Mouse (Mus musculus) CH12.LX (cell line): ENCODE results near the gene Cd53. TPM values are rescaled to one million over a fixed set of nuclear protein-coding genes. Genes with fewer than 3 reads are reported as not detected.

ENCODE experiments used
- DNase-seq: peaks from one replicate; pipeline ENCODE4 v3.0.0-alpha.2; 2013; ENCODE audit errors: extremely low read depth
- H3K27ac ChIP-seq: 2 replicates; pipeline ENCODE4 v1.5.1; 2012; ENCODE audit warnings: low read depth, mild to moderate bottlenecking, control low read depth, moderate library complexity; ENCODE audit not compliant: insufficient read depth
- H3K27me3 ChIP-seq: replicated peaks from 2 replicates; pipeline ENCODE3; 2012; ENCODE audit warnings: inconsistent platforms
- H3K36me3 ChIP-seq, 2 experiments: replicated peaks in 1 of 2; 2 replicates each; pipeline versions ENCODE3 to v1.6.1; 2012; ENCODE audit warnings: inconsistent platforms in 1 of 2, low read length in 1 of 2, mild to moderate bottlenecking in 1 of 2, mixed read lengths in 1 of 2, moderate library complexity in 1 of 2; ENCODE audit not compliant: control insufficient read depth in 1 of 2, insufficient read depth in 1 of 2
- H3K4me1 ChIP-seq, 2 experiments: 2 replicates each; pipeline ENCODE4 v1.6.1; 2012; ENCODE audit warnings: inconsistent platforms in 1 of 2, moderate library complexity in 1 of 2; ENCODE audit not compliant: insufficient read depth in 2 of 2, control insufficient read depth in 1 of 2
- H3K4me2 ChIP-seq: 2 replicates; pipeline ENCODE4 v1.6.1; 2012; ENCODE audit warnings: low read depth, mild to moderate bottlenecking, control low read depth; ENCODE audit not compliant: poor library complexity, insufficient read depth, severe bottlenecking
- H3K4me3 ChIP-seq, 3 experiments: fragments of 150-350 bp in 1 of 3; sonication (generic) in 1 of 3; replicated peaks in 1 of 3; 2 replicates each; pipeline versions ENCODE3 to v1.5.1; 2011 to 2012; ENCODE audit warnings: low read depth in 2 of 3, low read length in 2 of 3, mild to moderate bottlenecking in 2 of 3, moderate library complexity in 2 of 3, control low read depth in 1 of 3, improper control_type of control experiment in 1 of 3, inconsistent platforms in 1 of 3, mixed read lengths in 1 of 3; ENCODE audit not compliant: poor library complexity in 1 of 3
- H3K79me2 ChIP-seq: replicated peaks from 2 replicates; pipeline ENCODE4 v1.6.1; 2012; ENCODE audit warnings: mild to moderate bottlenecking, moderate library complexity; ENCODE audit not compliant: control insufficient read depth, poor library complexity, insufficient read depth, severe bottlenecking; ENCODE audit errors: extremely low read depth
- H3K9ac ChIP-seq: 2 replicates; pipeline ENCODE4 v1.6.1; 2012; ENCODE audit warnings: low read depth, mild to moderate bottlenecking, control low read depth, moderate library complexity; ENCODE audit not compliant: insufficient read depth
- H3K9me3 ChIP-seq: replicated peaks from 2 replicates; pipeline ENCODE3; 2012; ENCODE audit warnings: low read length, inconsistent platforms, mixed read lengths
- CHD1 ChIP-seq: IDR thresholded peaks from 2 replicates; pipeline ENCODE4 v1.6.1; 2012; ENCODE audit warnings: low read depth, low read length, improper control_type of control experiment, inconsistent platforms
- CTCF ChIP-seq, 2 experiments: IDR thresholded peaks in 1 of 2; conservative IDR thresholded peaks in 1 of 2; 2 replicates each; pipeline ENCODE4 v1.5.1; 2011 to 2012; ENCODE audit warnings: low read depth in 2 of 2, low read length in 2 of 2, improper control_type of control experiment in 1 of 2, inconsistent platforms in 1 of 2, mild to moderate bottlenecking in 1 of 2, moderate library complexity in 1 of 2
- E2F4 ChIP-seq: IDR thresholded peaks from 2 replicates; pipeline ENCODE4 v1.6.1; 2011; ENCODE audit warnings: low read depth, low read length, improper control_type of control experiment; ENCODE audit not compliant: insufficient replicate concordance
- ELF1 ChIP-seq: IDR thresholded peaks from 2 replicates; pipeline ENCODE4 v1.6.1; 2014; ENCODE audit warnings: low read depth, mild to moderate bottlenecking, inconsistent platforms, low read length, improper control_type of control experiment
- EP300 ChIP-seq: IDR thresholded peaks from 2 replicates; pipeline ENCODE4 v1.6.1; 2011; ENCODE audit warnings: low read length, improper control_type of control experiment
- ETS1 ChIP-seq: conservative IDR thresholded peaks from 2 replicates; pipeline ENCODE4 v1.6.1; 2012; ENCODE audit warnings: low read depth, mild to moderate bottlenecking, inconsistent platforms, low read length, improper control_type of control experiment, moderate library complexity
- GABPA ChIP-seq: IDR thresholded peaks from 2 replicates; pipeline ENCODE4 v1.6.1; 2012; ENCODE audit warnings: low read depth, low read length, improper control_type of control experiment, inconsistent platforms; ENCODE audit not compliant: insufficient replicate concordance
- HCFC1 ChIP-seq: IDR thresholded peaks from 2 replicates; pipeline ENCODE4 v1.6.1; 2012; ENCODE audit warnings: low read depth, mild to moderate bottlenecking, inconsistent platforms, low read length, improper control_type of control experiment
- IRF4 ChIP-seq: IDR thresholded peaks from 2 replicates; pipeline ENCODE4 v1.6.1; 2014; ENCODE audit warnings: low read depth, mild to moderate bottlenecking, inconsistent platforms, low read length, improper control_type of control experiment
- JUN ChIP-seq: IDR thresholded peaks from 2 replicates; pipeline ENCODE4 v1.6.1; 2011; ENCODE audit warnings: low read depth, mild to moderate bottlenecking, low read length, improper control_type of control experiment, moderate library complexity; ENCODE audit not compliant: insufficient read depth
- JUND ChIP-seq: conservative IDR thresholded peaks from 2 replicates; pipeline ENCODE4 v1.6.1; 2011; ENCODE audit warnings: low read depth, low read length, improper control_type of control experiment
- MAFK ChIP-seq: IDR thresholded peaks from 2 replicates; pipeline ENCODE4 v1.6.1; 2011; ENCODE audit warnings: low read length, improper control_type of control experiment; ENCODE audit not compliant: insufficient replicate concordance
- MAX ChIP-seq: IDR thresholded peaks from 2 replicates; pipeline ENCODE4 v1.6.1; 2011; ENCODE audit warnings: low read length, improper control_type of control experiment
- MYC ChIP-seq: IDR thresholded peaks from 2 replicates; pipeline ENCODE4 v1.6.1; 2011; ENCODE audit warnings: low read depth, mild to moderate bottlenecking, improper control_type of control experiment, low read length
- NELFE ChIP-seq: IDR thresholded peaks from 2 replicates; pipeline ENCODE4 v1.6.1; 2011; ENCODE audit warnings: low read depth, low read length, improper control_type of control experiment
- NRF1 ChIP-seq: IDR thresholded peaks from 2 replicates; pipeline ENCODE4 v1.6.1; 2014; ENCODE audit warnings: low read depth, mild to moderate bottlenecking, inconsistent platforms, low read length, improper control_type of control experiment, moderate library complexity
- RAD21 ChIP-seq: IDR thresholded peaks from 2 replicates; pipeline ENCODE4 v1.6.1; 2011; ENCODE audit warnings: low read depth, mild to moderate bottlenecking, low read length, improper control_type of control experiment, moderate library complexity
- RCOR1 ChIP-seq: conservative IDR thresholded peaks from 2 replicates; pipeline ENCODE4 v1.6.1; 2012; ENCODE audit warnings: low read depth, mild to moderate bottlenecking, inconsistent platforms, low read length, improper control_type of control experiment
- SIN3A ChIP-seq: IDR thresholded peaks from 2 replicates; pipeline ENCODE4 v1.6.1; 2012; ENCODE audit warnings: low read length, improper control_type of control experiment, inconsistent platforms
- SMC3 ChIP-seq: IDR thresholded peaks from 2 replicates; pipeline ENCODE4 v1.6.1; 2011; ENCODE audit warnings: low read depth, low read length, improper control_type of control experiment
- ZNF384 ChIP-seq: IDR thresholded peaks from 2 replicates; pipeline ENCODE4 v1.6.1; 2012; ENCODE audit warnings: low read depth, low read length, improper control_type of control experiment, inconsistent platforms
- dilution Hi-C: fragments of 300-500 bp; cut with MboI; formaldehyde crosslinking; loops from 2 replicates; pipeline ENCODE4 v1.14.3; 2020; ENCODE audit warnings: low sequenced_read_pairs; ENCODE audit not compliant: extremely low pct_unique_long_range_greater_than_20kb, extremely low pct_ligation_motif_present
- in situ Hi-C: fragments of 300-500 bp; cut with MboI; formaldehyde crosslinking; loops from 3 replicates; pipeline ENCODE4 v1.14.3; 2019; ENCODE audit warnings: low sequenced_read_pairs, low pct_ligation_motif_present, low pct_unique_long_range_greater_than_20kb, mixed read lengths
- polyA plus RNA-seq: library from polyadenylated mRNA; unstranded; fragments of >175 nt; gene quantifications from 2 replicates; pipeline ENCODE4 v1.2.1, GENCODE M21; 2012; ENCODE audit warnings: low read depth; ENCODE audit not compliant: insufficient read length
- total RNA-seq, 2 experiments: library from RNA; depleted of rRNA; stranded (reverse); fragments of 300-350 nt in 1 of 2; fragments of >200 nt in 1 of 2; gene quantifications; 2 replicates each; pipeline ENCODE4 v1.2.3; 2012 to 2014

The Cd53 gene
- total and polyA plus RNA-seq, 3 experiments = 82.1 to 467 (median 196) TPM

GRCm38 (mm10) chr3:106785130-106785529 is 4.8 kb downstream of the Cd53 start:
- H3K27me3 ChIP-seq = no peaks in the 10 kb centered on the region
- peak overlapping the region; percentile 31 to 51 (median 35) for H3K4me3 ChIP-seq
- in situ Hi-C loops = no loop called here
- H3K36me3 ChIP-seq = peaks cover 0 to 8% of the 10 kb centered on the region in 2 experiments
- peaks cover 54% of the 10 kb centered on the region for H3K79me2 ChIP-seq
- no peaks in the 10 kb centered on the region for H3K9me3 ChIP-seq
- dilution Hi-C loops = no loop called here
- H3K4me1 ChIP-seq = peaks cover 0 to 31% of the 10 kb centered on the region in 2 experiments; a peak in 2 of 4 replicates
- DNase-seq = peak; percentile 79
- peak overlapping the region; percentile 71 for H3K9ac ChIP-seq
- peak; percentile 66 for TF ChIP-seq ETS1
- 0 out of 2 replicates have a peak, but pooled peaks have one; percentile 37 for TF ChIP-seq MYC
- no peak for TF ChIP-seq MAX
- TF ChIP-seq JUN = no peak
- peak; percentile 48; the same call in 1 of the 2 replicates for TF ChIP-seq JUND
- peak; percentile 51; the same call in 1 of the 2 replicates for TF ChIP-seq SIN3A
- TF ChIP-seq IRF4 = peak; percentile 75
- no peak for TF ChIP-seq HCFC1
- no peak for TF ChIP-seq CTCF (conservative IDR thresholded peaks at IDR 0.05 in 1 of 2, IDR thresholded peaks at IDR 0.05 in 1 of 2; ENCODE audit: low read depth in 2 of 2, low read length in 2 of 2)
- no peak for TF ChIP-seq NELFE
- peak; percentile 86 for TF ChIP-seq ELF1
- no peak for TF ChIP-seq MAFK
- no peak for TF ChIP-seq SMC3
- peak; percentile 98 for TF ChIP-seq ZNF384
- no peak for TF ChIP-seq GABPA
- no peak for TF ChIP-seq NRF1
- TF ChIP-seq RCOR1 = no peak
- peak; percentile 75 for TF ChIP-seq EP300
- TF ChIP-seq CHD1 = peak; percentile 44; the same call in 1 of the 2 replicates
- TF ChIP-seq, all 38 proteins: peak for 9
- Histone ChIP-seq H3K27ac (peak overlapping the region; percentile 66), H3K4me2 (peak overlapping the region; percentile 98)

DNA sequence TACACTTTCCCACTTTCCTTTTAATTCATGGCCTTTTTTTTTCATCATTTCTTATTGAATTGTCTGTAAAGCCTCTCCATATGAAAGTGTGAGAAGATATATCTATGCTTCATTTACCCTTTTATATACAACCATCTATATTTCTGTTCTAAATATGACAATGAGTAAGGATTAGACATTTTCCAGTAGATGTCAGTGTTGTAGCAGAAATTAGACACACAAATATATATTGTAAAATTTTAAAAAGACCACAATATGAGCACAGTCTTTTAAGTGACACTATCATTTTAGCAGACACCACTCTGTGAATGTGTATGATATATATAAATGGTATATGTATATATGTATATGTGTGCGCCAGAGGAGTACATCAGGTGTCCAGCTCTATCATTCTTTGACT is 18.1 kb downstream of the Cd53 start:
- dilution Hi-C loops = no loop called here
- DNase-seq = no peak
- peaks cover 10 to 37% of the 10 kb centered on the region in 2 experiments for H3K36me3 ChIP-seq
- H3K27ac ChIP-seq = no peak overlapping the region
- peaks cover 29% of the 10 kb centered on the region for H3K79me2 ChIP-seq
- H3K9me3 ChIP-seq = no peaks in the 10 kb centered on the region
- H3K27me3 ChIP-seq = no peaks in the 10 kb centered on the region
- no peak overlapping the region for H3K4me3 ChIP-seq
- in situ Hi-C loops = no loop called here
- no peak overlapping the region for H3K4me2 ChIP-seq
- H3K9ac ChIP-seq = no peak overlapping the region
- no peaks in the 10 kb centered on the region; a peak in 1 of 4 replicates for H3K4me1 ChIP-seq
- peak; percentile 65 for TF ChIP-seq RAD21
- 0 out of 2 replicates have a peak, but pooled peaks have one; percentile 37 for TF ChIP-seq SMC3
- TF ChIP-seq CTCF (conservative IDR thresholded peaks at IDR 0.05 in 1 of 2, IDR thresholded peaks at IDR 0.05 in 1 of 2; ENCODE audit: low read depth in 2 of 2, low read length in 2 of 2) = peak in 1 of 2 experiments; percentile 52; a peak in 2 of 4 replicates
- TF ChIP-seq E2F4 = no peak
